8 mouse cellular contexts compared by ENCODE assay signal in the genomic region with DNA sequence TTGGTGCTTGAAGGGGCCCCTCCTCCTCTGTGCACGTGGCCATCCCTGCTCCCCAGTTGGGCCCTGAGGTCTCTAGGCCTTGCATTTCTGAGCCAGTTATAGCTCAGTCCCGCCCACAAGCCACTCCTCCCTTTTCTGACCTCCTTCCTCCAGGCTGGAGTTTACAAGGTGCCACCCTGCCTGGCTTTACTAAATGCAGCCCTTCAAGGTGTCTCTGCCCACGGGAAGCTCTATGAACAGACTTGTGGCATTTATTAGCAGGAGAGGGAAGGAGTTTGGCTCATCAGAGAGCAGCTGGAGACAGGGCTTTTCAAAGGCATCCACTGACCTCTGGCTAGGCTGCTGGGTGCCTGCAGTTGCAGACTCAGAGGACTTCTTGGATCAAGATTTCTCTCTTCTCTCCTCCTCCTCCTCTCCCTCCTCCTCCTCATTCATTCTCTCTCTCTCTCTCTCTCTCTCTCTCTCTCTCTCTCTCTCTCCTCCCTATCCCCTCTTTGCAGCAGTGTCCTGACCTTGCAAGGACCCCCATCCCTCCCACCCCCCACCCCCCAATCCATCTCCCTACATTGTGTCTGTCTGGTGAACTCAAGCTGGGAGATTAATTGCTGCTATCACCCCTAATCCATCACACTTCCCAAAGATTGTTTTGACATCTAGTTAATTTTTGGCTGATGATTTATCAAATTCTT.
DNase-seq lines count a peak whose midpoint lies in the region; ATAC-seq lines count a peak whose summit lies in the region.

No protein-coding gene starts in this region.

- ATAC-seq in megakaryocyte progenitor cell, adult 5-6 weeks (replicated peaks; ENCODE audit: poor library complexity), result peak; percentile 42; the same call in 1 of the 2 replicates
- ATAC-seq in megakaryocyte, adult 5-6 weeks (ENCODE audit: poor library complexity, severe bottlenecking), result no peak

- DNase-seq in urinary bladder, adult 18-20 months (ENCODE audit: low spot score in 2 of 2), result peak; percentile 11 to 34
- no peak for DNase-seq in urinary bladder, postnatal 10 days (ENCODE audit: low spot score)
- DNase-seq in gastrocnemius, postnatal 25 days, result peak; percentile 37
- DNase-seq in kidney, adult 8-10 months, result peak; percentile 26 to 36
- no peak for DNase-seq in frontal cortex, adult 2 months (ENCODE audit: extremely low spot score in 1 of 2, low spot score in 1 of 2)
- no peak for DNase-seq in cerebellum, adult 11 months

Comparison
In these comparisons a context has a peak if more than half of its experiments do, and no peak if none do; other contexts are left out.
1. DNase-seq: peak in urinary bladder, adult 18-20 months (2 of 2), gastrocnemius, postnatal 25 days (single experiment) and kidney, adult 8-10 months (2 of 2); none in urinary bladder, postnatal 10 days (single experiment), frontal cortex, adult 2 months (0 of 2) and cerebellum, adult 11 months (single experiment).